Mouse (Mus musculus): ENCODE measurements at regions not wholly inside any gene's neighbourhood (a gene's known extent, or its start where the extent isn't known, plus 50 kb on each side); places are given as distances from the start of the nearest gene placed in this dataset.

DNA sequence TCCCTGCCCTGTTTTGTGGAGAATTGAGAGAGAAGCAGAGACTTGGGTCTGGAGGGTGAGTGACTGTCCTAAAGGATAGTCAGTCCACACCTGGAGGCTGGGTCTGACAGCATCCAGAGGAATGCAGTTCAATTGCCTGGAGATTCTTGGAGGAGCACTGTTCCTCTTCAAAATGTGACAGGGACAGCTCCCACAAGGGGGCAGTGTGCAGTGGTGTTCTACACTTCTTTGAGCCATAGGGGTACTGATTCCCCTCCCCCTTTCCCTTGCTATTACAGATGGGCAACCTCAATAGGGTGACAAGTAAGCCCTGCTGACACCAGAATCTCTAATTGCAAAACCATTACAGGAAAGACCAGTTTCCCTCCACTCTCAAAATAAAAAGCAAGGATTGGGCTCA lies 63.7 kb upstream of the Gm773 start:
- peak; percentile 3 for DNase-seq (ENCODE audit: low spot score)

DNA sequence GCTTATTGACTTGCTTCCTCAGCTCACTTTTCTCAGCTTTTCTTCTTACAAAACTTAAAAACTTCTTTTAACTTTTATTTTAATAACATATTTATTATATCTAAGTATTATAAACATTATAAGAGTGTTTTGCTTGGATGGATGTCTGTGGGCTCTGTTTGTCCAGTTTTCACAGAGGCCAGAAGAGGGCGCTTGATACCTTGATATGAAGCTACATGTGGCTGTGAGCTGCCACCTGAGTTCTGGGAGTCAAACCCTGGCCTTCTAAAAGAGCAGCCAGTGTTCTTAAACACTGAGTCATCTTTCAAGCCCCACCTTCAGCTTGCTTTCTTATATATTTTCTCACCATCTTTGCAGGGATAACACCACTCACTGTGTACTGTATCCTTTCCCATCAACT lies 61.5 kb upstream of the Gm773 start:
- peak; percentile 3 for DNase-seq (ENCODE audit: low spot score)

DNA sequence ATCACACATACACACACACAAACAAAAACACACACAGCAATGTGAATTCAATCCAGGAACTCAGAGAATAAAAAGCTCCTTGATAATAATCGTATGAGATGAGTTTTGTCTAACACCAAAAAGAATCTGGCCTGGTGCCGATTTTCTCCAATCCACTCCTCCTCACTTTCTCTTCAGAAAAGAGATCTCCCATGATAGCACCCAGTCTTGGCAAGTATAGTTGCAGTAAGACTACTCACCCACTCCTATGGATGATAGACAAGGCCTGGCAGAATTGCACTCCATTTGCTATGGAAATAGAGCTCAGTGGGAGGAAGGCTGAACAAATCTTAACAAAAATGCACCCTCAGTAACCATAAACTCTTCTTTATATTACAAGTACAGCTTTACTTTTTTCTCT lies 57.0 kb upstream of the Gm773 start:
- no peak for DNase-seq (ENCODE audit: low spot score)

Data from urinary bladder, postnatal 14 days (tissue).